Mouse (Mus musculus) heart, adult 2 months (tissue): ENCODE results near the gene Camkmt.

ENCODE experiments used
- CTCF ChIP-seq: fragments of 200-600 bp; IDR thresholded peaks from 2 replicates; pipeline ENCODE4 v1.8.1; 2022; ENCODE audit warnings: antibody characterized with exemption, mild to moderate bottlenecking, moderate library complexity
- EP300 ChIP-seq: fragments of 200-500 bp; IDR thresholded peaks from 2 replicates; pipeline ENCODE4 v1.6.1; 2011; ENCODE audit warnings: low read depth, low read length, control low read depth; ENCODE audit not compliant: insufficient read depth
- POLR2A ChIP-seq: fragments of 200-500 bp; IDR thresholded peaks from 2 replicates; pipeline ENCODE4 v1.6.1; 2011; ENCODE audit warnings: mild to moderate bottlenecking, low read depth, low read length, control low read depth; ENCODE audit not compliant: insufficient read depth

DNA sequence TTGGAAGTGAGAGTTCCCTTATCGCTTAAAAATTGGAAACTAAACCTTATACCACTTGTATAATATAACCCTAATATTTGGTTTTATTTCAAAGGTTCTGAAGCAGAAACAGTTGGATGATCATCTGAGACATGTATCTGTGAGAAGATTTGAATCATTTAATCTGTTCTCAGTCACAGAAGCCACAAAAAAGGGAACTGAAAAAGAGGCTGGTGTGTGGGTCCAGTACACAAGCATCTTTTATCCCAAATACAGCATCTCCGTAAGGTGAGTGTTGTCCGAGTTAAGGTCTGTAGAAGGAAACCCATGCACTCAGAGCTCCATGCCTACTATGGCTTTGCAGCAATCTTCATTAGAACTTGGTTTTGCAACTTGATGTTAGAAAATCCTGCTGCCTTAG is 6.0 kb downstream of the Camkmt start:
- no peak for TF ChIP-seq POLR2A
- no peak for TF ChIP-seq CTCF
- TF ChIP-seq EP300: no peak
